Mouse (Mus musculus) skeletal muscle tissue, postnatal 0 days (tissue): Measurements from ENCODE around the gene F5. TPM values are rescaled to one million over a fixed set of nuclear protein-coding genes. Genes with fewer than 3 reads are reported as not detected.

Experiments used
- polyA plus RNA-seq: library from polyadenylated mRNA; unstranded; fragments of >200 nt; fragmentation: Nextera tagmentation; extraction: Ambion mirVana; gene quantifications from 2 replicates; pipeline ENCODE4 v1.2.1, GENCODE M21; 2015

F5 gene
- polyA plus RNA-seq: 0.05 TPM in 2 replicates

DNA sequence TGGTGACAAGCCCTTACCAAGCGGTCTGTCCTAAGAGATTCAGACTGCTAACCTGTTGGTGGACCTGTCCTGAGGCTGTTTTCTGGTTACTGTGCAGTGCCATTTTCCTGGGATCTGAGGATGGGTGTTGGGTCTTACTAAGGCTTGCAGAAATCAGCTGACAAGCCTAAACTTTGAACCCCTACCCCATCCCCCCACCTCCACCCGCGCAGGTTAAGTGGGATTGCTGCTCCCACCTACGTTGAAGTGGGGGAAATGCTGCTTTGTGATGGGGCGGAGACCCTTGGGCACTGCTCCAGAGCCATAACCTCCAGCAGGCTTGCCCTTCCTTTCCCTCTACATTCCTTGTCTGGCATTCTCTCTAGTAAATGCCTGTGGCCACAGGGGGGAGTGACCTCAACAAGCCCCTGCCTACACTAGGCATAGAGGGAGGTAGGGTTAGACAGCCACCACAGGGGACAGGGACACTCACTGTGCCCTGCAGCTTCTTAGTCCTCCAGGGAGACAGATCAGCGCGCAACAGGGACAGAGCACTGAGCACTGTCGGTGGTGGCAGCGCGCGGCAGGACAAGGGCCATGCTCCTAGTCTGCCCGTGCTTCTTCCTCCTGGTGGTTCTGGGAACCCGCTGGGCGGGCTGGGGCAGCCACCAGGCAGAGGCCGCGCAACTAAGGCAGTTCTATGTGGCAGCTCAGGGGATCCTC lies at the start of gene F5:
TSS of gene F5 (plus strand) at position 452 of the 702 bp plus-strand sequence.

DNA sequence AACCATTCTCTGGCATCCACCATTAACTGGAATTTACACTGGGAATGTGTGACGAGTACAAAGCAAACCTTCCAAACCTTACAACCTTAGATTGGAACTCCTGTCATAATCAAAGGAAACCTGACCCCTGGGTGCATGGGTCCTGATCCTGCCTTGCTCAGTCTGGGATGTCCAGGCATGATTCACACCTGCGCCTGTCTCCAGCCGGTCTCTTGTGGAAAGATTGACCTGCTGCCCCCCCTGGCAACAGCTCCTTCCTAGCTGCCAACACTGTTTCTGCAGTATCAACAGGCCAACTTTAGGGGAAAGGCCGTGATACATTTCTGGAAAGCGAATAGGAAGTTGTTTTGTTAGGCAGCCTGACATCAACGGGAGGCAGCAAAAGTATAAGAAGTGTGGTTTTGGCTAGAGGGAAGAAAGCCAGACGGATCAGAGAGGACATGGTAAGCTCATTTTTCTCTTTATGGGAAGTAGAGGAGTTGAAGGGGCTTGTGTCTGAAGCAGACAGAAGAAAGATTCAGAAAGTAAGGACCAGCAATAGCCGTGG lies 36.6 kb upstream of the F5 start, which contains the start of gene Selp:
TSS of gene Selp (plus strand) at position 318 of the 547 bp plus-strand sequence.

DNA sequence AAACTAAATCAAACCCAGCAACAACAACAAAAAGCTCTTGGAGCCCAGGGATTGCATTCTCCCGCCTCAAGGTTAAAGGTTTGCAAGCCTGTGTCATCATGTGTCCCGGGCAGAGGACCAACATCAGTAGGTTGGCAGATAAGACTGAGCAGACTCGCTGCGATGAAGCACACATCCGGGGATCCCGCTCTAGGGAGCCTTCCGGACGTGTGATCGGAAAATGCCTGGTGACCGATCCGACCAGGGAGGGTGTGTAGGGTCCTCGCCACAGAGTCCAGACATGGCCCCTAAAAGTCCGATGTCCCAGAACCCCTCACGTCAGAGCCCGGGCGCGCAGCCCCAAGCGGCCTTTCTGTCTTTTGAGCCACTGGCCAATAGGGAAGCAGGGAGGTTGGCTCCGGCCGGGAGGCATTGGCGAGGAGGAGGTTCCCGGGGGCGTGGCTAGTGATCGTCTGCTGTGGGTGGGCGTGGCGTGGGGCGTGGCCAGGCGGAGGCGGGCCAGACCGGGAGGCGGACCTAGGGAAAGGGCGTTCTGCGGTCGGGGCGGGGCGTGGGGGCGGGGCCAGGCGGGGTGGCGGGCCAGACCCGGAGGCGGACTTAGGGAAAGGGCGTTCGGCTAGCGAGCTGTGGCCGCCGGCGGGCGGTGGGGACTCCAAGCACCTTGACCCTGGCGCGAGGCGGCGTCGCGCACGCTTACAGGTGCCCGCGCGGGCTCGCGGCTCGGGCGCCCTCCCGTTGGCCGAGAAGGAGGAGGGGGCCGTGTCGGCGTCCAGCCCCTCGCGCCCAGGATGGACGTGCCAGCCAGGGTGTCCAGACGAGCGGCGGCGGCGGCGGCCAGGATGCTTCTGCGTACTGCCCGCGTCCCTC lies 97.1 kb downstream of the F5 start, which contains the start of gene Slc19a2:
TSS of gene Slc19a2 (plus strand) at position 582 of the 867 bp plus-strand sequence.

Other genes starting within 250 kb of the F5 start
- gene Scyl3, start 222.7 kb upstream of the F5 start, polyA plus RNA-seq: 6.1 and 7.7 TPM in 2 replicates
- 2.6 and 3.5 TPM in 2 replicates for gene BC055324, start 157.0 kb upstream of the F5 start, polyA plus RNA-seq
- 4.2 TPM in 2 replicates for gene Mettl18, start 156.9 kb upstream of the F5 start, polyA plus RNA-seq
- gene Sele, start 103.6 kb upstream of the F5 start, polyA plus RNA-seq: 0.05 and 0.13 TPM in 2 replicates
- 0.27 and 0.45 TPM in 2 replicates for gene Sell, start 89.9 kb upstream of the F5 start, polyA plus RNA-seq
- gene Selp, start 36.6 kb upstream of the F5 start, polyA plus RNA-seq: 0.62 and 0.88 TPM in 2 replicates
- gene Slc19a2, start 97.2 kb downstream of the F5 start, polyA plus RNA-seq: 2.7 and 2.9 TPM in 2 replicates
- gene Ccdc181, start 123.7 kb downstream of the F5 start, polyA plus RNA-seq: 3.4 and 4.8 TPM in 2 replicates
- gene Nme7, start 152.3 kb downstream of the F5 start, polyA plus RNA-seq: 7.6 and 10.8 TPM in 2 replicates
- gene Blzf1, start 155.7 kb downstream of the F5 start, polyA plus RNA-seq: 22.3 and 24.0 TPM in 2 replicates